In the genomic region with DNA sequence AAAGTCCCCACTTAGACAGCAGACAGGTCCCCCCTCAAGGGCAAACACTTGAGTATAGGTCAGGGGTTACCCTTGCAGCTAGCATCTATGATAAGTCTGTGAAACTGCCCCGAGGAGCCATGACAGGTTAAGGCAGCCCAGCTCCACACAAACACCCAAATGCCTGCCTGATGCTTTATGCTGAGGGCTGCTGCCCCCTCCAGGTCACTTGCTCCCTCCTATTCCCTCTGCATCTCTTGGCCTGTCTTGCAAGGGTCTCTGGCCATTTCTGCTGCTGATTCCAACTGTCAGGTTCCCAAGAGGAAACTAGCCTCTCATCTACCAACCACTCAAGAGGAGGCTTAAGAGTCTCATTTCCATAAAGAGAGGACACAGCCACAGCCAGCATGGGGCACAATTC, we compare ENCODE assay signal across 9 mouse cellular contexts. TPM values are rescaled to one million over a fixed set of nuclear protein-coding genes. Genes with fewer than 3 reads are reported as not detected.
DNase-seq lines count a peak whose midpoint lies in the region; ATAC-seq and TF ChIP-seq lines count a peak whose summit lies in the region.
"Had no signal": no experiment of that assay in that cellular context is flagged by ENCODE, and none has a peak within 500 bp of the region (broad histone marks: within the 10 kb centered on the region; RNA-seq: fewer than 3 reads in every experiment).

No protein-coding gene starts in this region.

- intact Hi-C loops in gastrocnemius, adult 2 months (cut with DNase I), result no loop called here
- intact Hi-C loops in gastrocnemius, postnatal 36 days (cut with DNase I), result no loop called here

- TF ChIP-seq CTCF in gastrocnemius, adult 2 months (IDR thresholded peaks at IDR 0.05), result peak; percentile 31; the same call in 1 of the 2 replicates

- no peak for ATAC-seq in inflammation-experienced regulatory T-cells, adult 6 months
- ATAC-seq: CD4-positive, CD25-positive, alpha-beta regulatory T cell, adult 4 months had no signal

- no peak for DNase-seq in gastrocnemius, adult 2 months
- DNase-seq in gastrocnemius, postnatal 36 days, result no peak
- peak; percentile 30 for DNase-seq in layer of hippocampus, adult 11-12 months (ENCODE audit: low spot score)
- DNase-seq in layer of hippocampus, adult 9-10 months (ENCODE audit: low spot score), result no peak
- peak; percentile 52 for DNase-seq in testis, postnatal 10 days (ENCODE audit: low spot score)
- no peak for DNase-seq in testis, postnatal 14 days (ENCODE audit: low spot score)
- DNase-seq in kidney, postnatal 4 days, result peak; percentile 30 to 47

- H3K27ac ChIP-seq in gastrocnemius, adult 2 months, result no peak overlapping the region

- no peak overlapping the region for H3K4me3 ChIP-seq in gastrocnemius, adult 2 months

RNA-seq across cellular contexts. Expression of a gene that starts 32.4 kb away (rescaled TPM):
- under 1 TPM; 0.41 to 0.42 TPM for total RNA-seq in gastrocnemius, adult 2 months (2021)
- under 1 TPM; 0.47 to 0.59 TPM for total RNA-seq in gastrocnemius, postnatal 36 days (2021)
- polyA plus RNA-seq in inflammation-experienced regulatory T-cells, adult 6 months (2017; shearing (Covaris generic)), result under 1 TPM in 2 of 3 experiments, not detected in 1; 0.18 to 0.43 TPM

Comparison
In these comparisons a context has a peak if more than half of its experiments do, and no peak if none do; other contexts are left out.
1. DNase-seq: peak in layer of hippocampus, adult 11-12 months (single experiment), testis, postnatal 10 days (single experiment) and kidney, postnatal 4 days (2 of 2); none in gastrocnemius, adult 2 months (single experiment), gastrocnemius, postnatal 36 days (0 of 2), layer of hippocampus, adult 9-10 months (single experiment) and testis, postnatal 14 days (single experiment).